Mouse (Mus musculus) cerebral cortex, adult 2 months (tissue): ENCODE results near the gene Adam20.

ENCODE experiments used
- WGBS: fragments of 180-500 bp; shearing (Covaris S2); methylation state at CpG from one replicate; pipeline ENCODE4 v1.1.7; 2018; 5-methylcytosine and 5-hydroxymethylcytosine counted together

Gene Adam20

DNA sequence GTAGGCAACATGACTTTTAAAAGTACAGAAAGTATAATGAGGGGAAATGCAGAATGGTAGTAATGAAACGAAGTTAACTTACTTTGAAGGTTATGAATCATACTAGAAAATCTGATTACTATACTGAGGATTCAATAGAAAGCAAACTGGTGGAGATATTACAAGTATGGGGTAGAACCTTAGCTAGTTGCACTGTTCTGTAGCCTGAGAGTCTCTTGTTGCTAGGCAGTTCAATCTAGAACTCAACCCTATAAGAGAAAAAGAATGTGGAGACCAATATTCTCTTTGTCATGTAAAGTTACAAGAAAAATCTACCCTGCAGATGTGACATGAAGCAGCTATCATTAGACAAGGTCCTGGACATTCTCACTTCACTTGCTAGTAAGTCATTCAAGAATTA is at the start of gene Adam20:
Gene Adam20, plus strand, starts transcription at position 301 of the 400 bp plus-strand sequence.
- 91% methylated on average over 1 of the region's 1 CpGs for WGBS

GRCm38 (mm10) chr8:40751908-40752307 is 41.2 kb upstream of the Adam20 start, which contains the start of gene Adam25:
Gene Adam25, plus strand, starts transcription at chr8:40752208.
- 63% methylated on average over 1 of the region's 1 CpGs for WGBS

DNA sequence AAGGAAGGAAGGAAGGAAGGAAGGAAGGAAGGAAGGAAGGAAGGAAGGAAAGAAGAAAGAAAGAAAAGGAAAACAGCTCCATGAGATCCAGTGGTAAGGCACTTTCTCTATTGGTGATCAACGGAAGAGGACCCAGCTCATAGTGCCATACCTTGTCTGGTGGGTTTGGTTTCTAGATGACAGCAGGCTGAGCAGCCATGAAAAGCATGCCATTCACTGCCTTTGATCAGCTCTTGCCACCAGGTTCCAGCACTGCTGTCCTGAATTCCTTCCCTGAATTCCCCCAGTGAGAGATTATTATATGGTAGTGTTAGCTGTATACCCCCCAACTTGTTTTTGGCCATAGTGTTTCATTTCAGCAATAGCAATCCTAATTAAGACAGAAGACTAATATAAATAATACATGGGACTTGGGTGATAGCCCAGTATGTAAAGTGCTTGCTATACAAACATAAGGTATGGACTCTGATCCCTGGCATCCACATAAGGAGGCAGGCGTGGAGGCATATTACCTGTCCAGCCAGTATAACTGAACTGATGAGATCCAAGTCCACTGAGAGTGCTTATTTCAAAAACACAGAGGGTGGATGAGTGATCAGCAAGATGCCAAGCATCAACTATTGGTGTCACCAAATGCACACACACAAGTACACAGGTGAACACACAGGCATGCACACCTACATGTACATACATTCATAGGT is 10.5 kb downstream of the Adam20 start:
- 89% methylated on average over 2 of the region's 2 CpGs for WGBS
